Mouse (Mus musculus) kidney, adult 2 months (tissue): ENCODE measurements at regions not wholly inside any gene's neighbourhood (a gene's known extent, or its start where the extent isn't known, plus 50 kb on each side); places are given as distances from the start of the nearest gene placed in this dataset.

Experiments used
- CTCF ChIP-seq: fragments of 200-500 bp; conservative IDR thresholded peaks from 2 replicates; pipeline ENCODE4 v1.5.1; 2011; ENCODE audit warnings: low read depth, mild to moderate bottlenecking, control low read depth, low read length, moderate library complexity, mixed read lengths; ENCODE audit not compliant: insufficient read depth, insufficient read length
- POLR2A ChIP-seq: fragments of 200-500 bp; IDR thresholded peaks from one replicate; pipeline ENCODE4 v1.6.1; 2011; ENCODE audit warnings: low read depth, low read length, control low read depth

DNA sequence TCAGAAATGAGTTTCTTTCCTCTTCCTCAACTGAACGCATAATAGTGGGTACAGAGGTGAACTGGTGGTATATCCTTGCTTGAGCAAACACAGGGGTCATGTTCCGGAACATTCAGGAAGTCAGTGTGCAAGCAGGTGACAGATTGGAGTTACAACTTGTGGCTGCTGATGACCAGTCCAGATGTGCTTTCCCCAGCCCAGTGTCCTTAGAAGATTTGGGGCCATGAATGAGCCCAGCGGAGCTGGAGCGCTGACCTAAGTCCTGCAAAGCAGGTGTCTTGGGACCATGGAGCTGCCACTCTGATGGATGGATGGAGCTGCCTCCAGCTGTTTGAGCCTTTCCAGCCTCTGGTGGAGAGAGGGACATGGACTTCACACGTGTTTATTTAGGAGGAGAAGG is 72.6 kb upstream of the Intu start:
- TF ChIP-seq POLR2A (no peak), CTCF (no peak)
